Mouse (Mus musculus): ENCODE results near the gene Alkbh6. TPM values are rescaled to one million over a fixed set of nuclear protein-coding genes. Genes with fewer than 3 reads are reported as not detected.

The Alkbh6 gene
- polyA plus RNA-seq, 1 experiment: 29.5 TPM

DNA sequence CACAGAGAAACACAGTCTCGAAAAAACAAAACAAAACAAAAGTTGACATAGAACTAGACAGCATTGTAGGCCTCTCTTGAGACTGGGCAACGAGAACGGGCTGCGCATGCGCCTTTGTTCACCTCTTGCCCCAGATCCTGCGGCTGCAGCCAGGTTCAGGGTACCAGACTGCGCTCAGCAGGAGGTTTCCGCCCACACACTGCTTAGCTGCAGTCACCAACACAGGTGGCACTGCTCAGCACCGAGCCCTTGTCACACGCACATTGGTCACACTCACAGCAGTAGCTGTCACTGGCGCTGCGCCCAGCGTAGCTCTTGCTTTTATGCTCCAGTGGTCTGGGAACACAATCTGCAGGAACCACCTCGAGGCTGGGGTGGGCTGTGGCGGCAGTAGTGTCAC lies 18.6 kb downstream of the Alkbh6 start:
- Histone ChIP-seq H3K36me3 (ENCODE audit: control insufficient read depth, insufficient read depth, low read length, poor library complexity, severe bottlenecking) (no peaks in the 10 kb centered on the region), H3K27ac (ENCODE audit: insufficient read depth, low read length) (no peak overlapping the region), H3K9ac (ENCODE audit: low read depth, poor library complexity, severe bottlenecking) (no peak overlapping the region), H3K4me1 (ENCODE audit: control insufficient read depth, insufficient read depth, low read length) (no peaks in the 10 kb centered on the region), H3K27me3 (ENCODE audit: control insufficient read depth, insufficient read depth, low read length, poor library complexity, severe bottlenecking) (no peaks in the 10 kb centered on the region), H3K9me3 (replicated peaks; ENCODE audit: control insufficient read depth, insufficient read depth, low read length, poor library complexity, severe bottlenecking) (no peaks in the 10 kb centered on the region), H3K4me3 (ENCODE audit: low read depth, low read length) (0 out of 2 replicates have a peak overlapping the region, but pooled peaks have one; percentile 10)
- TF ChIP-seq POLR2A (IDR thresholded peaks at IDR 0.05; ENCODE audit: insufficient read depth, low read length) (no peak), EP300 (IDR thresholded peaks at IDR 0.05; ENCODE audit: insufficient read depth, low read depth, low read length) (no peak), CTCF (IDR thresholded peaks at IDR 0.05; ENCODE audit: low read depth, low read length) (no peak)

- Histone ChIP-seq H3K9me3 (replicated peaks; ENCODE audit: control insufficient read depth, insufficient read depth, low read length, poor library complexity, severe bottlenecking) (no peaks in the 10 kb centered on the region), H3K4me3 (ENCODE audit: low read depth, low read length) (no peak overlapping the region), H3K9ac (ENCODE audit: low read depth, poor library complexity, severe bottlenecking) (no peak overlapping the region), H3K27me3 (ENCODE audit: control insufficient read depth, insufficient read depth, low read length, poor library complexity, severe bottlenecking) (no peaks in the 10 kb centered on the region), H3K36me3 (ENCODE audit: control insufficient read depth, insufficient read depth, low read length, poor library complexity, severe bottlenecking) (no peaks in the 10 kb centered on the region), H3K4me1 (ENCODE audit: control insufficient read depth, insufficient read depth, low read length) (no peaks in the 10 kb centered on the region), H3K27ac (ENCODE audit: insufficient read depth, low read length) (no peak overlapping the region)
- TF ChIP-seq CTCF (IDR thresholded peaks at IDR 0.05; ENCODE audit: low read depth, low read length) (no peak), POLR2A (IDR thresholded peaks at IDR 0.05; ENCODE audit: insufficient read depth, low read length) (no peak), EP300 (IDR thresholded peaks at IDR 0.05; ENCODE audit: insufficient read depth, low read depth, low read length) (no peak)
Measured at GRCm38 (mm10) chr7:30328379-30328778, 19.9 kb downstream of the Alkbh6 start.

- Histone ChIP-seq H3K4me1 (ENCODE audit: control insufficient read depth, insufficient read depth, low read length) (no peaks in the 10 kb centered on the region), H3K27me3 (ENCODE audit: control insufficient read depth, insufficient read depth, low read length, poor library complexity, severe bottlenecking) (no peaks in the 10 kb centered on the region), H3K9me3 (replicated peaks; ENCODE audit: control insufficient read depth, insufficient read depth, low read length, poor library complexity, severe bottlenecking) (no peaks in the 10 kb centered on the region), H3K36me3 (ENCODE audit: control insufficient read depth, insufficient read depth, low read length, poor library complexity, severe bottlenecking) (no peaks in the 10 kb centered on the region), H3K9ac (ENCODE audit: low read depth, poor library complexity, severe bottlenecking) (0 out of 2 replicates have a peak overlapping the region, but pooled peaks have one; percentile 41), H3K27ac (ENCODE audit: insufficient read depth, low read length) (no peak overlapping the region), H3K4me3 (ENCODE audit: low read depth, low read length) (peak overlapping the region; percentile 30; the same call in 1 of the 2 replicates)
- peak; percentile 90 for TF ChIP-seq CTCF (IDR thresholded peaks at IDR 0.05; ENCODE audit: low read depth, low read length)
- peak; percentile 23 for TF ChIP-seq POLR2A (IDR thresholded peaks at IDR 0.05; ENCODE audit: insufficient read depth, low read length)
- TF ChIP-seq EP300 (IDR thresholded peaks at IDR 0.05; ENCODE audit: insufficient read depth, low read depth, low read length): no peak
Measured at GRCm38 (mm10) chr7:30331887-30332286, 23.4 kb downstream of the Alkbh6 start.

DNA sequence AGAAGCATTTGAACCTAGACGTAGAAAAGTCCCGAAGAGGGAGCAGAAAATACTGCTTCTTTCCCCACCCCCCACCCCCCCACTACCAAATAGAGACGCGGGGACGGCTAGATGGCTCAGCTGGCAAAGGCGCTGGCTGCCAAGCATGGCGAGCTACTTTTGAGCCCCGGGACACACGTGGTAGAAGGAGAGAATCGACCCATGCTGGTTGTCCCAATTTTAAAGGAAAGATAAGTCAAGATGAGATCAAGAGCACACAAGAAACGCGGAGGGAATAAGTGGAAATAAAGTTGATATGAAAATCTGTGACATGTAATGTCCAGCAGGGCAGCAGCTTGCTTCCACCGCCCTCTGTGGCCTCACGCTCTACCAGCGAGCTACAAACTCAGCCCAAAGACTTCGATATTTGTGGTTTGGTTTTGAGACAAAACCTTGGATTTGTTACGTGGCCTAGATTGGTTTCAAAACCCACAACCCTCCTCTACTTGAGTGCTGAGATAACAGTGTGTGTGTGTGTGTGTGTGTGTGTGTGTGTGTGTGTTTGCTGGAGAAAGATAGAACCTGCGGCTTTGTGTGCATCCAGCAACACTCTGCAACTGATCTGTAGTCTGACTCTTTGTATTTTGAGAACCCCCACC lies 24.2 kb downstream of the Alkbh6 start:
- Histone ChIP-seq H3K9ac (ENCODE audit: low read depth, poor library complexity, severe bottlenecking) (peak overlapping the region; percentile 41; the same call in 1 of the 2 replicates), H3K9me3 (replicated peaks; ENCODE audit: control insufficient read depth, insufficient read depth, low read length, poor library complexity, severe bottlenecking) (no peaks in the 10 kb centered on the region), H3K4me1 (ENCODE audit: control insufficient read depth, insufficient read depth, low read length) (no peaks in the 10 kb centered on the region), H3K36me3 (ENCODE audit: control insufficient read depth, insufficient read depth, low read length, poor library complexity, severe bottlenecking) (no peaks in the 10 kb centered on the region), H3K4me3 (ENCODE audit: low read depth, low read length) (no peak overlapping the region), H3K27ac (ENCODE audit: insufficient read depth, low read length) (no peak overlapping the region), H3K27me3 (ENCODE audit: control insufficient read depth, insufficient read depth, low read length, poor library complexity, severe bottlenecking) (no peaks in the 10 kb centered on the region)
- TF ChIP-seq CTCF (IDR thresholded peaks at IDR 0.05; ENCODE audit: low read depth, low read length): no peak
- no peak for TF ChIP-seq POLR2A (IDR thresholded peaks at IDR 0.05; ENCODE audit: insufficient read depth, low read length)
- TF ChIP-seq EP300 (IDR thresholded peaks at IDR 0.05; ENCODE audit: insufficient read depth, low read depth, low read length): no peak

GRCm38 (mm10) chr7:30333436-30333835 lies 24.9 kb downstream of the Alkbh6 start:
- Histone ChIP-seq H3K36me3 (ENCODE audit: control insufficient read depth, insufficient read depth, low read length, poor library complexity, severe bottlenecking) (no peaks in the 10 kb centered on the region), H3K27me3 (ENCODE audit: control insufficient read depth, insufficient read depth, low read length, poor library complexity, severe bottlenecking) (no peaks in the 10 kb centered on the region), H3K9me3 (replicated peaks; ENCODE audit: control insufficient read depth, insufficient read depth, low read length, poor library complexity, severe bottlenecking) (no peaks in the 10 kb centered on the region), H3K9ac (ENCODE audit: low read depth, poor library complexity, severe bottlenecking) (no peak overlapping the region), H3K27ac (ENCODE audit: insufficient read depth, low read length) (no peak overlapping the region), H3K4me1 (ENCODE audit: control insufficient read depth, insufficient read depth, low read length) (no peaks in the 10 kb centered on the region), H3K4me3 (ENCODE audit: low read depth, low read length) (no peak overlapping the region)
- TF ChIP-seq EP300 (IDR thresholded peaks at IDR 0.05; ENCODE audit: insufficient read depth, low read depth, low read length) (no peak), POLR2A (IDR thresholded peaks at IDR 0.05; ENCODE audit: insufficient read depth, low read length) (no peak), CTCF (IDR thresholded peaks at IDR 0.05; ENCODE audit: low read depth, low read length) (no peak)

GRCm38 (mm10) chr7:30334563-30334962 lies 26.0 kb downstream of the Alkbh6 start:
- Histone ChIP-seq H3K4me1 (ENCODE audit: control insufficient read depth, insufficient read depth, low read length) (no peaks in the 10 kb centered on the region), H3K27me3 (ENCODE audit: control insufficient read depth, insufficient read depth, low read length, poor library complexity, severe bottlenecking) (no peaks in the 10 kb centered on the region), H3K27ac (ENCODE audit: insufficient read depth, low read length) (no peak overlapping the region), H3K9ac (ENCODE audit: low read depth, poor library complexity, severe bottlenecking) (no peak overlapping the region), H3K36me3 (ENCODE audit: control insufficient read depth, insufficient read depth, low read length, poor library complexity, severe bottlenecking) (no peaks in the 10 kb centered on the region), H3K9me3 (replicated peaks; ENCODE audit: control insufficient read depth, insufficient read depth, low read length, poor library complexity, severe bottlenecking) (no peaks in the 10 kb centered on the region), H3K4me3 (ENCODE audit: low read depth, low read length) (no peak overlapping the region)
- no peak for TF ChIP-seq EP300 (IDR thresholded peaks at IDR 0.05; ENCODE audit: insufficient read depth, low read depth, low read length)
- no peak for TF ChIP-seq POLR2A (IDR thresholded peaks at IDR 0.05; ENCODE audit: insufficient read depth, low read length)
- TF ChIP-seq CTCF (IDR thresholded peaks at IDR 0.05; ENCODE audit: low read depth, low read length): no peak
